Mouse (Mus musculus) neural tube, embryonic 14.5 days (tissue): ENCODE data around the gene Btrc. TPM values are rescaled to one million over a fixed set of nuclear protein-coding genes. Genes with fewer than 3 reads are reported as not detected.

Experiments
- ATAC-seq: fragments of 200-750 bp; cut with Nextera tagmentation; 2 replicates; pipeline ENCODE4 v1.8.0; 2017; ENCODE audit warnings: low read depth, mild to moderate bottlenecking, moderate TSS enrichment, moderate library complexity
- H3K27ac ChIP-seq: fragments of 300-500 bp; sonication (generic); 2 replicates; pipeline ENCODE4 v1.5.1; 2014; ENCODE audit warnings: low read depth, mild to moderate bottlenecking, control low read depth, low read length, moderate library complexity, mixed read lengths
- H3K27me3 ChIP-seq: fragments of 300-500 bp; sonication (generic); 2 replicates; pipeline ENCODE4 v1.6.1; 2014; ENCODE audit warnings: low read length; ENCODE audit not compliant: control insufficient read depth, insufficient read depth
- H3K36me3 ChIP-seq: fragments of 300-500 bp; sonication (generic); 2 replicates; pipeline ENCODE4 v1.6.1; 2014; ENCODE audit warnings: low read length, mixed read lengths; ENCODE audit not compliant: control insufficient read depth, insufficient read depth
- H3K4me1 ChIP-seq: fragments of 300-500 bp; sonication (generic); 2 replicates; pipeline ENCODE4 v1.6.1; 2014; ENCODE audit warnings: low read length; ENCODE audit not compliant: control insufficient read depth, insufficient read depth
- H3K4me2 ChIP-seq: fragments of 300-500 bp; sonication (generic); 2 replicates; pipeline ENCODE4 v1.6.1; 2014; ENCODE audit warnings: mild to moderate bottlenecking, low read depth, low read length, control low read depth
- H3K4me3 ChIP-seq: fragments of 300-500 bp; sonication (generic); 2 replicates; pipeline ENCODE4 v1.5.1; 2014; ENCODE audit warnings: low read depth, low read length, control low read depth, mixed read lengths
- H3K9ac ChIP-seq: fragments of 300-500 bp; sonication (generic); replicated peaks from 2 replicates; pipeline ENCODE4 v1.6.1; 2014; ENCODE audit warnings: low read depth, mild to moderate bottlenecking, control low read depth, low read length, mixed read lengths
- H3K9me3 ChIP-seq: fragments of 300-500 bp; sonication (generic); 2 replicates; pipeline ENCODE4 v1.6.1; 2016; ENCODE audit warnings: low read length; ENCODE audit not compliant: control insufficient read depth
- WGBS: fragments of 180-500 bp; shearing (Covaris S2); extraction: QIAGEN DNeasy Blood & Tissue Kit; methylation state at CpG from one replicate; pipeline ENCODE4 v1.1.7; 2014; 5-methylcytosine and 5-hydroxymethylcytosine counted together
- polyA plus RNA-seq: library from polyadenylated mRNA; unstranded; fragments of >200 nt; fragmentation: Nextera tagmentation; extraction: Ambion mirVana; gene quantifications from 2 replicates; pipeline ENCODE4 v1.2.1, GENCODE M21; 2014

The Btrc gene
- polyA plus RNA-seq, 1 experiment from 2014 or later: 70.8 TPM

GRCm38 (mm10) chr19:45527931-45528534 lies 164.5 kb downstream of the Btrc start:
- H3K4me2 ChIP-seq: no peak overlapping the region
- no peak overlapping the region for H3K9ac ChIP-seq
- no peak overlapping the region for H3K27ac ChIP-seq
- H3K4me3 ChIP-seq: no peak overlapping the region
- H3K4me1 ChIP-seq: no peaks in the 10 kb centered on the region
- H3K27me3 ChIP-seq: no peaks in the 10 kb centered on the region
- no peak for ATAC-seq
- H3K9me3 ChIP-seq: no peaks in the 10 kb centered on the region
- 89% methylated on average over 10 of the region's 10 CpGs for WGBS
- H3K36me3 ChIP-seq: peaks cover 30% of the 10 kb centered on the region

DNA sequence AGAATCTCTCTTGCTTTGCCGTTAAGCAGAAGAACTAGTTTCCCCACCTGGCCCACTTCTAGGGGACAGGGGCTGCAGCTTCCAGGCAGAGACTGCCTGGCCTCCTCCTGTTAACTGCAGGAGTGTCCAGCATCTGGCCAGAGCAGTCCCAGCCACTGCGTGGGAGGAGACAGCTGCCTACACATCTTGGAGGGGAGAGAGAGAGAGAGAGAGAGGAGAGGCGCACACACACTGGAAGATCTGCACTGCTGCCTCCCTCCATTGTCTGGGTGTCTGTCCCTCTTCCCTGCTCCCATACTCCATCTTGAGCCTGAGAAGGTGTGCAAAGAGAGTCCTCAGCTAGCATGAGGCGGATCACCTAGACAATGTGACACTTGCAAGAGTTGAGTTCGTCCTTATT lies 165.8 kb downstream of the Btrc start:
- Histone ChIP-seq H3K9me3 (no peaks in the 10 kb centered on the region), H3K4me2 (no peak overlapping the region), H3K4me1 (peaks cover 3% of the 10 kb centered on the region), H3K36me3 (peaks cover 24% of the 10 kb centered on the region), H3K9ac (no peak overlapping the region), H3K27me3 (no peaks in the 10 kb centered on the region), H3K4me3 (no peak overlapping the region), H3K27ac (no peak overlapping the region)
- WGBS: 76% methylated on average over 5 of the region's 5 CpGs
- no peak for ATAC-seq

DNA sequence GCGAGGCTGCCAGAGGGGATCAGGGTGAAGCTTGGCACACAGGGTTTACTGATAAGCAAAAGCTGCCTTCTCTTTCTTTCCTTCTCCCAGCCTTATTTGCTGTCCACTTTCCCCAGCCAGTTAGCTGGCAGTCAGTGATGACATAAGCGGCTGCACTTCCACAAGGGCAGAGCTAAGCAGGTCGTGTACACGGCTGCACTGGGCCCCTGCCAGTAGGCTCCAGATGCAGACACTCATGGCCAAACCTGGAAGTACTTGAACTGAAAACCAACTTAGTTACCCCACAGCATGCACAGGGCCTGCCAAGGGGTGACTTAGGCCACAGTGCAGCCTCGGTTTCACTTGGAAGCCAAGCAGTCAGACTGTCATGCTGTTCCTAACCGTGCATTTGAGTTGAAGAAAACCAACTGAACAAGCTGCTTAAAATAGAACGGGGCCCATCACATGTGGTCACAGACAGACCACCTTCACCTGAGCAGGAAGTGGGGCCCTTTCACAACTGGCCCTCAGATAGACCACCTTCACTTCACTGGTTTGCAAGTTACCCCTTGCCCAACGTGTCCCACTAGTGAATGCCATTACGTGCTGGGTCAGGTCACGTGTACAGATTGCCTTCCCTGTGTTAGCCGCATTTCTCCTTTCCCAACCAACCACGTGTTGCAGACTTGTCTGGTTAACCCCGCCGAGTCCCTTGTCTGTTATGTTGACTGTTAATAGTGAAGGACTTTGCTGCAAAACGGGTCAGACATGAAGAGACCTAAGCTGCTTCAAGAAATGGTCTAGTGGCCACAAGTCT lies 166.9 kb downstream of the Btrc start:
- no peak overlapping the region for H3K27ac ChIP-seq
- no peaks in the 10 kb centered on the region for H3K27me3 ChIP-seq
- H3K4me3 ChIP-seq: no peak overlapping the region
- peaks cover 13% of the 10 kb centered on the region for H3K4me1 ChIP-seq
- no peak for ATAC-seq
- H3K36me3 ChIP-seq: peaks cover 24% of the 10 kb centered on the region
- H3K4me2 ChIP-seq: no peak overlapping the region
- no peak overlapping the region for H3K9ac ChIP-seq
- WGBS: 86% methylated on average over 15 of the region's 15 CpGs
- no peaks in the 10 kb centered on the region for H3K9me3 ChIP-seq

DNA sequence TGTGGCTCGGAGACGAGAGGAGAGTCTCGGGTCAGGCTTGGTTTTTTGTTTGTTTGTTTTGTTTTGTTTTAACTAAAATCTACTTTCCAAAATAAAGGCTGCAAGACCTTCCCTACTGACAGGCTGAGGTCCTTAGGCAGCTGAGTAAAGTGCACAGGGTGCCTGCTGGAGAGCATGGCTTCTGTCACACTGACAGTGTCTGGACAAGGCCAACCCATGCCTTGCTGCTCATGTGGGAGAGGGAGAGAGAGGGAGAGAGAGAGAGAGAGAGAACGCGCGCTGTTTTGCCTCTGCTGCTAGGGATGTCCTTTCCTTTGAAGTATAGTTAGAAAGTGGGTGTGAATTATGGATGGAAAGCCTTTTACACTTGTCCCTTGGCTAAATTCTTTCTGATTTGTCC lies 168.0 kb downstream of the Btrc start:
- ATAC-seq: no peak
- peaks cover 21% of the 10 kb centered on the region for H3K4me1 ChIP-seq
- H3K4me2 ChIP-seq: no peak overlapping the region
- no peak overlapping the region for H3K27ac ChIP-seq
- H3K9me3 ChIP-seq: no peaks in the 10 kb centered on the region
- H3K27me3 ChIP-seq: no peaks in the 10 kb centered on the region
- H3K4me3 ChIP-seq: no peak overlapping the region
- H3K36me3 ChIP-seq: peaks cover 24% of the 10 kb centered on the region
- 69% methylated on average over 6 of the region's 6 CpGs for WGBS
- H3K9ac ChIP-seq: no peak overlapping the region

DNA sequence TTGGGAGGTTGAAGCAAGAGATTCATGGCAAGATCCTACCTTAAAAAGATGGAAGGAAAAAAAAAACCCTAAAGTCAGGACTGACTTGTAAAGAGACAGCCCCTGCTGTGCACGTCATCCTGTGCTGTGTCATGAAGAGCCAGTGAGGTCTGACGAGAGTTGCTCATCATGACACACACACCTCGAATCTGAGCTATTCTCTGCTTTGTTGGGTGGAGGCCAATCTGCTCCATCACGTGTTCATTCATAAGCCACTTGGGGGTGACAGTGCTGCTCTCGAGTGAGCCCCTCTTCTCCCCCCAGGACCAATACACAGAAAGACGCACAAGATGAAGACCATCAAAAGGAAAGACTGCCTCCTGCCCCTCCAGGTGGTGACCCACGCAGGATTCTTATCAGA lies 170.1 kb downstream of the Btrc start:
- ATAC-seq: no peak
- peaks cover 21% of the 10 kb centered on the region for H3K4me1 ChIP-seq
- no peaks in the 10 kb centered on the region for H3K9me3 ChIP-seq
- WGBS: 57% methylated on average over 7 of the region's 7 CpGs
- H3K4me2 ChIP-seq: no peak overlapping the region
- no peak overlapping the region for H3K9ac ChIP-seq
- no peak overlapping the region for H3K4me3 ChIP-seq
- no peaks in the 10 kb centered on the region for H3K27me3 ChIP-seq
- H3K36me3 ChIP-seq: peaks cover 12% of the 10 kb centered on the region
- H3K27ac ChIP-seq: no peak overlapping the region

DNA sequence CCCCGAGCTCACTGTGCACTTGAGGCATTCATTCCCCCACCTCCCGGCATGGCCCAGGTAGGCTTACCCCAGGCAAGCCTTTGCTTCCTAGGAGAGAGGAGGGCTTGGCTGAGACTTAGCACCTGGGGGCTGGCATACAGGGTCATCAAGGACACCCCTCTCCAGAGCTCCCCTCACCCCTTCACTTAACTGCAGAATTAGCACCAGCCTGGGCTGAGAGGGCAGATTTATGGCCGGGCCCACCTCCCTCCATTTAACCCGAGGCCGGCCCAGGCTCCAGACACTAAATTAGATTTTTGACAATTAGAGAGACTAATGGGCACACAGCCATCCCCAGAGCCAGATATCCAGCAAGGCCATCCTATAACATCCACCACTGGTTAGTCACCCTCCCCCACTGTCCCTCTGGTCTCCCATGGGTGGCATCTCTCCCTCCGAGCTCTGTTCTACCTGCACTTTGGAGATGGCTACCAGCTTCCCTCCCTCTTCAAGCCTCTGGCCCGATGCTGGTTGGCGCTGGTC lies 171.7 kb downstream of the Btrc start:
- ATAC-seq: no peak
- Histone ChIP-seq H3K4me1 (peaks cover 25% of the 10 kb centered on the region), H3K27ac (peak overlapping the region; percentile 22; the same call in 1 of the 2 replicates), H3K36me3 (no peaks in the 10 kb centered on the region), H3K4me2 (no peak overlapping the region), H3K4me3 (no peak overlapping the region), H3K9me3 (no peaks in the 10 kb centered on the region), H3K9ac (no peak overlapping the region), H3K27me3 (no peaks in the 10 kb centered on the region)
- WGBS: 46% methylated on average over 8 of the region's 8 CpGs

GRCm38 (mm10) chr19:45535929-45536328 lies 172.4 kb downstream of the Btrc start:
- WGBS: 36% methylated on average over 6 of the region's 6 CpGs
- ATAC-seq: peak; percentile 54

GRCm38 (mm10) chr19:45537505-45537904 lies 174.0 kb downstream of the Btrc start:
- H3K4me1 ChIP-seq: peaks cover 42% of the 10 kb centered on the region

More at GRCm38 (mm10) chr19:45535929-45536328, 172.4 kb downstream of the Btrc start:
- peaks cover 32% of the 10 kb centered on the region for H3K4me1 ChIP-seq
- H3K4me3 ChIP-seq: no peak overlapping the region
- no peak overlapping the region for H3K4me2 ChIP-seq
- H3K36me3 ChIP-seq: no peaks in the 10 kb centered on the region
- no peak overlapping the region for H3K9ac ChIP-seq
- no peaks in the 10 kb centered on the region for H3K9me3 ChIP-seq
- no peaks in the 10 kb centered on the region for H3K27me3 ChIP-seq
- H3K27ac ChIP-seq: 0 out of 2 replicates have a peak overlapping the region, but pooled peaks have one; percentile 12

More at GRCm38 (mm10) chr19:45537505-45537904, 174.0 kb downstream of the Btrc start:
- Histone ChIP-seq H3K27ac (no peak overlapping the region), H3K27me3 (no peaks in the 10 kb centered on the region), H3K36me3 (no peaks in the 10 kb centered on the region), H3K4me2 (no peak overlapping the region), H3K9me3 (no peaks in the 10 kb centered on the region), H3K4me3 (no peak overlapping the region), H3K9ac (no peak overlapping the region)
- no peak for ATAC-seq
- WGBS: 53% methylated on average over 1 of the region's 1 CpGs
